Mouse (Mus musculus) c-Kit-negative CD71-positive TER-119-positive erythroid progenitor cells, embryonic 14.5 days (primary cell): ENCODE data around the gene St6galnac3.

Experiments
- DNase-seq: peaks from one replicate; pipeline ENCODE4 v3.0.0-alpha.2; 2013; ENCODE audit warnings: low read depth, low spot score

Gene St6galnac3

GRCm38 (mm10) chr3:153222611-153223402, 502.2 kb downstream of the St6galnac3 start:
- no peak for DNase-seq

GRCm38 (mm10) chr3:153219391-153219790, 505.6 kb downstream of the St6galnac3 start:
- DNase-seq, result no peak

- no peak for DNase-seq
Measured at GRCm38 (mm10) chr3:153208186-153208585, 516.8 kb downstream of the St6galnac3 start.

GRCm38 (mm10) chr3:153204046-153204445, 520.9 kb downstream of the St6galnac3 start:
- no peak for DNase-seq

- no peak for DNase-seq
Measured at GRCm38 (mm10) chr3:153201835-153202234, 523.1 kb downstream of the St6galnac3 start.

GRCm38 (mm10) chr3:153200801-153201200, 524.2 kb downstream of the St6galnac3 start:
- DNase-seq, result no peak

- DNase-seq, result no peak
Measured at GRCm38 (mm10) chr3:153200076-153200475, 524.9 kb downstream of the St6galnac3 start.

- no peak for DNase-seq
Measured at GRCm38 (mm10) chr3:153199251-153199650, 525.7 kb downstream of the St6galnac3 start.

GRCm38 (mm10) chr3:153198514-153198913, 526.5 kb downstream of the St6galnac3 start:
- no peak for DNase-seq

- no peak for DNase-seq
Measured at GRCm38 (mm10) chr3:153193025-153193424, 531.9 kb downstream of the St6galnac3 start.

GRCm38 (mm10) chr3:153190742-153191141, 534.2 kb downstream of the St6galnac3 start:
- no peak for DNase-seq

- DNase-seq, result no peak
Measured at GRCm38 (mm10) chr3:153189685-153190467, 535.1 kb downstream of the St6galnac3 start.

- DNase-seq, result no peak
Measured at GRCm38 (mm10) chr3:153188224-153188623, 536.8 kb downstream of the St6galnac3 start.

- DNase-seq, result no peak
Measured at GRCm38 (mm10) chr3:153185117-153185516, 539.9 kb downstream of the St6galnac3 start.

- DNase-seq, result no peak
Measured at GRCm38 (mm10) chr3:153181242-153181641, 543.7 kb downstream of the St6galnac3 start.

GRCm38 (mm10) chr3:153176749-153177148, 548.2 kb downstream of the St6galnac3 start:
- DNase-seq, result no peak

- no peak for DNase-seq
Measured at GRCm38 (mm10) chr3:153176325-153176724, 548.6 kb downstream of the St6galnac3 start.

- DNase-seq, result no peak
Measured at GRCm38 (mm10) chr3:153174336-153175033, 550.5 kb downstream of the St6galnac3 start.

GRCm38 (mm10) chr3:153173567-153173966, 551.4 kb downstream of the St6galnac3 start:
- no peak for DNase-seq

- no peak for DNase-seq
Measured at GRCm38 (mm10) chr3:153170146-153170545, 554.8 kb downstream of the St6galnac3 start.

- no peak for DNase-seq
Measured at GRCm38 (mm10) chr3:153169744-153170143, 555.2 kb downstream of the St6galnac3 start.

GRCm38 (mm10) chr3:153161676-153162075, 563.3 kb downstream of the St6galnac3 start:
- DNase-seq, result no peak
